Mouse (Mus musculus): ENCODE results near the gene Aoah. TPM values are rescaled to one million over a fixed set of nuclear protein-coding genes. Genes with fewer than 3 reads are reported as not detected.

Aoah gene
- polyA plus RNA-seq (2014; fragmentation: Nextera tagmentation; extraction: Ambion mirVana): 0.54 and 0.60 TPM in 2 replicates

DNA sequence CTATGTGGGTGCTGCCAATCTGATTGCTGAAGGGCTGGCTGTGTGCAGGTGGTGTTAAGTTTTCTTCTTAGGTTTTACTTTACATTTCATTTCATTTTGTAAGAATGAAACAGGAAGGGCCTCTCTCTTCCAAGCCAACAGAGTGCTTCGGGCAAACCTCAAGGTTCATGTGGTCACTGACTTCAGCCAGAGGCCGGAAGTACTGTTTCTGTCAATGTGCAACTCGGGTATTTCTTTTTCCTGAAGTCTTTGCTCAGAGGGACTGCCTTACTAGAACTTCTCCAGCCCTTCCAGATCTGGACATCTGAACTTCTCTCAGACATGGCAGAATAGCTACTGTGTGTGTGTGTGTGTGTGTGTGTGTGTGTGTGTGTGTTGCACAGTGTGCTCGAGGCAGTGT lies at the start of gene Aoah:
Gene Aoah, plus strand, starts transcription at position 213 of the 400 bp plus-strand sequence.
- no peak within 1 kb of the TSS for H3K9ac ChIP-seq (ENCODE audit: low read depth, low read length)
- ATAC-seq (ENCODE audit: low FRiP score) (no peak), DNase-seq (ENCODE audit: low spot score) (no peak)
- H3K4me2 ChIP-seq (replicated peaks; ENCODE audit: low read depth, low read length): no peak within 1 kb of the TSS
- H3K9me3 ChIP-seq (ENCODE audit: control insufficient read depth, low read length): no peaks in the 10 kb centered on the region
- no peak within 1 kb of the TSS for H3K4me3 ChIP-seq (ENCODE audit: low read depth, low read length)
- H3K27me3 ChIP-seq (ENCODE audit: control insufficient read depth, insufficient read depth, low read length): no peaks in the 10 kb centered on the region
- WGBS: 79% methylated on average over 4 of the region's 4 CpGs
- no peaks in the 10 kb centered on the region for H3K36me3 ChIP-seq (ENCODE audit: control insufficient read depth, insufficient read depth, low read length)
- no peak within 1 kb of the TSS for H3K27ac ChIP-seq (ENCODE audit: low read depth, low read length)
- no peaks in the 10 kb centered on the region for H3K4me1 ChIP-seq (replicated peaks; ENCODE audit: control insufficient read depth, insufficient read depth, low read length)

DNA sequence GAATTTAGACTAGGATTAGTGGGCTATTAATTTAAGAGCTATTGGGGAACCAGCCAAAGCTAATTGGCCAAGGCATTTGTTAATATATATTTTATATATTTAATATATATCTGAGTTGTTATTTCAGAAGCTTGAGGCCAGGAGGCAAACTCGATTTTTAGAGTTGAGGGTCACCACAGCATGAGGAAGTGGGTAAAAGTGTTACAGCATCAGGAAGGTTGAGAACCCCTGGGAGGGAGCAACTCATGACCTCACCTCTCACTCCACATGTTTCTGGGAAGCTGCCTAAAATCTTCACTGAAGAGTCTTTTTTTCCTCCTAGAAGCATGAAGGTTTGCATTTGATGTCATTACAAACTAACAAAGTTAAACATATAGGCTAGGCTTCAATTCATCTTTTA lies 39.1 kb upstream of the Aoah start:
- Histone ChIP-seq H3K4me2 (replicated peaks; ENCODE audit: low read depth, low read length) (no peak overlapping the region), H3K4me3 (ENCODE audit: low read depth, low read length) (no peak overlapping the region), H3K27ac (ENCODE audit: low read depth, low read length) (no peak overlapping the region), H3K9ac (ENCODE audit: low read depth, low read length) (no peak overlapping the region), H3K27me3 (ENCODE audit: control insufficient read depth, insufficient read depth, low read length) (no peaks in the 10 kb centered on the region), H3K4me1 (replicated peaks; ENCODE audit: control insufficient read depth, insufficient read depth, low read length) (no peaks in the 10 kb centered on the region), H3K9me3 (ENCODE audit: control insufficient read depth, low read length) (no peaks in the 10 kb centered on the region), H3K36me3 (ENCODE audit: control insufficient read depth, insufficient read depth, low read length) (no peaks in the 10 kb centered on the region)
- ATAC-seq (ENCODE audit: low FRiP score) (no peak), DNase-seq (ENCODE audit: low spot score) (no peak)
- WGBS: 72% methylated on average over 1 of the region's 1 CpGs

DNA sequence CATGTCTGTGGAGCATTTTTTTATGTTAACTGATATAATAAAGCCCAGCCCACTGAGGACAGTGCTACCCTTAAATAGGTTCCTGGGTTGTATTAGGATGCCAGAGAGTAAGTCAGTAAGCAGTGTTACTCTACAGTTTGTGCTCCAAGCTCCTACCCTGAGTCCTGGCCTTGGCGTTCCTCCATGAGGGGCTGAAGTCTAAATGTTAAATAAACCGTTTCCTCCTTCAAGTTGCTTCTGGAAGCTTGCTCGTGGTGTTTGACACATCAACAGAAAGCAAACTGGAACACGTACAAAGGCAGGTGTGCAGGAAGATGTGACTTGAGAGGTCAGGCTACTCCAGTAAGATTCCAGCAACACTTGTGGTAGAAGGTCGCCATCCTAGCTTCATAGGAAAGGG lies 10.3 kb upstream of the Aoah start:
- no peaks in the 10 kb centered on the region for H3K9me3 ChIP-seq (ENCODE audit: control insufficient read depth, low read length)
- ATAC-seq (ENCODE audit: low FRiP score) (no peak), DNase-seq (ENCODE audit: low spot score) (no peak)
- WGBS: 89% methylated on average over 5 of the region's 5 CpGs
- H3K27ac ChIP-seq (ENCODE audit: low read depth, low read length): no peak overlapping the region
- no peaks in the 10 kb centered on the region for H3K36me3 ChIP-seq (ENCODE audit: control insufficient read depth, insufficient read depth, low read length)
- no peak overlapping the region for H3K4me3 ChIP-seq (ENCODE audit: low read depth, low read length)
- H3K4me1 ChIP-seq (replicated peaks; ENCODE audit: control insufficient read depth, insufficient read depth, low read length): no peaks in the 10 kb centered on the region
- H3K4me2 ChIP-seq (replicated peaks; ENCODE audit: low read depth, low read length): no peak overlapping the region
- H3K27me3 ChIP-seq (ENCODE audit: control insufficient read depth, insufficient read depth, low read length): no peaks in the 10 kb centered on the region
- no peak overlapping the region for H3K9ac ChIP-seq (ENCODE audit: low read depth, low read length)

DNA sequence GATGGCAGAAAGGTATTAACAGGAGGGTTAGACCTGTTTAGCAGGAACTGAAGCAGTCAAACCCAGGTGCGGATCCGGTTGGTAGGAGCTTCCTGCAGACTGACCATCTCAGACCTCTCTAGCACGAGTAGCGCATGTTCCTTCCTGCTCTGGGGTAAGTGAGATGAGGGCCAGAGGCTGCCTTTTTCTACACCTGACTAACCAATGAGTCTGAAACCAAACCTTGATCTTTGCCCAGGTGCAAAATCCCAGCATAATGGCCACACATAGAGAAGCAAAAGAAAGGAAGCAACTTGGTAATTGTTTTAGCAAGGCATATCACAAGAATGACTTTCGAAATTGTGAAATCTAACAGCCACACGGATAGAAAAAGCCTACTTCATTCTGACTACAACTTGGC lies 9.9 kb upstream of the Aoah start:
- 92% methylated on average over 6 of the region's 6 CpGs for WGBS
- H3K4me3 ChIP-seq (ENCODE audit: low read depth, low read length): no peak overlapping the region
- H3K4me1 ChIP-seq (replicated peaks; ENCODE audit: control insufficient read depth, insufficient read depth, low read length): no peaks in the 10 kb centered on the region
- no peaks in the 10 kb centered on the region for H3K36me3 ChIP-seq (ENCODE audit: control insufficient read depth, insufficient read depth, low read length)
- ATAC-seq (ENCODE audit: low FRiP score) (no peak), DNase-seq (ENCODE audit: low spot score) (no peak)
- no peaks in the 10 kb centered on the region for H3K27me3 ChIP-seq (ENCODE audit: control insufficient read depth, insufficient read depth, low read length)
- no peak overlapping the region for H3K9ac ChIP-seq (ENCODE audit: low read depth, low read length)
- H3K9me3 ChIP-seq (ENCODE audit: control insufficient read depth, low read length): no peaks in the 10 kb centered on the region
- H3K27ac ChIP-seq (ENCODE audit: low read depth, low read length): no peak overlapping the region
- H3K4me2 ChIP-seq (replicated peaks; ENCODE audit: low read depth, low read length): no peak overlapping the region

DNA sequence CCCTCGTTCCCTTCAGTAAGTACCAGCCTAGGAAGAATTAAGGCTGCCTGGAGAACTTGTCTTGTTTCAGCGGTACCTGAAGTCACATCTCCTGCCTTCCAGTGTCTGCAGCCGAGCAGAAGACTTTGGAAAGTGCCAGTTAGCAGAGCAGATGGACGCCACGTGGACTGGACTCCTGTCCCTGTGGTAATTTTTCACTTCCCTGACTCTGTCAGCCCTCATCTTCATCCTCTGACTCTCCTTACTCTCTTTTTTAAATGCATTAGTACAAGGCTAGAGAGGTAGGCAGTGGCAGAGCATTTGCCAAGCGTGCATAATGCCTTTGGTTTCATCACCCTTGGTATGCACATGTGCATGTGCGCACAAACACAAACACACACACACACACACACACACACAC lies 8.0 kb upstream of the Aoah start:
- H3K36me3 ChIP-seq (ENCODE audit: control insufficient read depth, insufficient read depth, low read length): no peaks in the 10 kb centered on the region
- ATAC-seq (ENCODE audit: low FRiP score) (no peak), DNase-seq (ENCODE audit: low spot score) (no peak)
- no peak overlapping the region for H3K27ac ChIP-seq (ENCODE audit: low read depth, low read length)
- WGBS: 77% methylated on average over 7 of the region's 7 CpGs
- no peaks in the 10 kb centered on the region for H3K4me1 ChIP-seq (replicated peaks; ENCODE audit: control insufficient read depth, insufficient read depth, low read length)
- no peak overlapping the region for H3K9ac ChIP-seq (ENCODE audit: low read depth, low read length)
- no peak overlapping the region for H3K4me3 ChIP-seq (ENCODE audit: low read depth, low read length)
- H3K4me2 ChIP-seq (replicated peaks; ENCODE audit: low read depth, low read length): no peak overlapping the region
- no peaks in the 10 kb centered on the region for H3K9me3 ChIP-seq (ENCODE audit: control insufficient read depth, low read length)
- no peaks in the 10 kb centered on the region for H3K27me3 ChIP-seq (ENCODE audit: control insufficient read depth, insufficient read depth, low read length)

DNA sequence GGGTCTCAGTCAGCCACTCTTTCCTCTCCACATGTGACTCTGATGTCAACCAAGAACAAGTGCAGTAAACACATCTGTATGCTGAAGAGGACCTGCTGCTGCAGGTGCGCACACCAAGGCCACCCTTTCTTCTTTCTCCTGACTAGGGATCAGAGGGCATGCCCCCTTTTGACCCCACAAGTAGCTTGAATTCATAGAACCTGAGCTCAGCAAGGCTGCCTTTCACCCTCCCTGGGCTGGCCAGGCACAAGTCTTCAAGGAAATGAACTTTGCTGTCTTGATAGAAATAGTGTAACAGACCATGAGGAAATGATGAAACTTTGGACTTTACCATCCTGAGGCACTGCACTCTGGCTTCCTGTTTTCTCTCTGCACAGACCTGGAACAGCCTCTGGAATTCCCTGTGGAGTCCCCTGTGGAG lies 7.1 kb upstream of the Aoah start:
- Histone ChIP-seq H3K4me2 (replicated peaks; ENCODE audit: low read depth, low read length) (no peak overlapping the region), H3K27ac (ENCODE audit: low read depth, low read length) (no peak overlapping the region), H3K9ac (ENCODE audit: low read depth, low read length) (no peak overlapping the region), H3K27me3 (ENCODE audit: control insufficient read depth, insufficient read depth, low read length) (no peaks in the 10 kb centered on the region), H3K9me3 (ENCODE audit: control insufficient read depth, low read length) (no peaks in the 10 kb centered on the region), H3K4me3 (ENCODE audit: low read depth, low read length) (no peak overlapping the region), H3K36me3 (ENCODE audit: control insufficient read depth, insufficient read depth, low read length) (no peaks in the 10 kb centered on the region), H3K4me1 (replicated peaks; ENCODE audit: control insufficient read depth, insufficient read depth, low read length) (no peaks in the 10 kb centered on the region)
- 77% methylated on average over 1 of the region's 1 CpGs for WGBS
- DNase-seq (ENCODE audit: low spot score) (no peak), ATAC-seq (ENCODE audit: low FRiP score) (no peak)

DNA sequence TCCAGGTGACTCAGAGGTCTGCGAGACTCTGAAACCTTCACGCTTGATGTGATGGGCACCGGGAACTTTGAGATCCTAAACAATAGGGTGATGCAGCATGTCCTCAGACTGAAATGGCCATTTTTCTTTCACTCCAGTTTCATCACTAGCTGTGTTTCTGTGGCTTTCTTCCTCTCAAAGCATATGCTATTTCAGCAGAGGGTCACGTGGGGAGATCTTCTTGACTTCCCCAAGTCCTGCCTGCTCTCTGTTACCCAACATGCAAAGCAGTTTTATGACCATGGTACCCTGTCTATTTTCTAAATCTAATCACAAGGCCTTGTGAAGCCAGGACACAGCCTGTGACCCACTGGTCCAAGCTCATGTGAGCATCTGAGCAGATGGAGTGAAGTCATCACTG lies 6.0 kb upstream of the Aoah start:
- ATAC-seq (ENCODE audit: low FRiP score): no peak
- no peaks in the 10 kb centered on the region for H3K36me3 ChIP-seq (ENCODE audit: control insufficient read depth, insufficient read depth, low read length)
- H3K9ac ChIP-seq (ENCODE audit: low read depth, low read length): no peak overlapping the region
- no peak for DNase-seq (ENCODE audit: low spot score)
- no peak overlapping the region for H3K4me2 ChIP-seq (replicated peaks; ENCODE audit: low read depth, low read length)
- no peaks in the 10 kb centered on the region for H3K27me3 ChIP-seq (ENCODE audit: control insufficient read depth, insufficient read depth, low read length)
- no peaks in the 10 kb centered on the region for H3K9me3 ChIP-seq (ENCODE audit: control insufficient read depth, low read length)
- 91% methylated on average over 4 of the region's 4 CpGs for WGBS
- no peak overlapping the region for H3K4me3 ChIP-seq (ENCODE audit: low read depth, low read length)
- no peak overlapping the region for H3K27ac ChIP-seq (ENCODE audit: low read depth, low read length)
- H3K4me1 ChIP-seq (replicated peaks; ENCODE audit: control insufficient read depth, insufficient read depth, low read length): no peaks in the 10 kb centered on the region

DNA sequence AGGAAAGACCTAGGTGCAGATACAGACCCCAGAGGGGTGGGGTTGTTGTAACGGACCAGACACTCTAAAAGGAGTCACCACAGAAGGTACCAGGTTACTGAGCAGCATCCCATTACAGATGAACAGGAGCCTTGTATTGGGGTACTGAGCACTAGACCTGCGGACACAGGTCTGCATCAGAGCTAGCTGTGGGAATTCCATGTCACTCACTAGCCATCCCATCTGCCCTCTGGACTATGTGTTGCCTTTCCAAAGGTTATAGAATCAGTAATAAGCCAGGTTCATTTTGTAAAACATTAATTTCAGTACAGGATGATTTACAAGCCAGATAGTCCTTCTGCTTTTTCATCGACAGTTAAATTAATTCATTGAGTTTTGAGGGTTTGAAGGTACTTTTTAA lies 2.7 kb downstream of the Aoah start:
- no peaks in the 10 kb centered on the region for H3K4me1 ChIP-seq (replicated peaks; ENCODE audit: control insufficient read depth, insufficient read depth, low read length)
- WGBS: 89% methylated on average over 3 of the region's 3 CpGs
- no peaks in the 10 kb centered on the region for H3K36me3 ChIP-seq (ENCODE audit: control insufficient read depth, insufficient read depth, low read length)
- H3K4me2 ChIP-seq (replicated peaks; ENCODE audit: low read depth, low read length): no peak overlapping the region
- no peak overlapping the region for H3K9ac ChIP-seq (ENCODE audit: low read depth, low read length)
- DNase-seq (ENCODE audit: low spot score): no peak
- no peak overlapping the region for H3K27ac ChIP-seq (ENCODE audit: low read depth, low read length)
- H3K9me3 ChIP-seq (ENCODE audit: control insufficient read depth, low read length): no peaks in the 10 kb centered on the region
- ATAC-seq (ENCODE audit: low FRiP score): no peak
- H3K4me3 ChIP-seq (ENCODE audit: low read depth, low read length): no peak overlapping the region
- H3K27me3 ChIP-seq (ENCODE audit: control insufficient read depth, insufficient read depth, low read length): no peaks in the 10 kb centered on the region

DNA sequence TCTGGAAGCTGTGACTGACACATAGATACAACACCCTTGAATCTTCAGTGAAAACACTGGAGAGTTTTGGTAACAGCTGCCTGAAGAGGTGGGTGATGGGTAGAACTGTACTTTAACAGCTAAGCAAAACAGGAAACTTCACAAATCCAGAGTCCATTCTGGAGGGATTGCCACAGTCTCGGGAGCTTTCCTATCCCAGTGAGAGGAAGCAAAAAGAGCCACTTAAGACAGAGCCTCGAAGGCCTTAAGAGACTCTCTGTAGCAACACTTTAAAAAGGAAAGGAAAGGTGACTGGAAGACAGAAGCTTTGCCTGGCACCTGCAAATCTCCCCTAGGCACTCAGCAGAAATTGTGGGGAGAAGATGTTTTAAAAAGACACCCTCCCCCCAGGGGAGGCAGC lies 4.6 kb downstream of the Aoah start:
- Histone ChIP-seq H3K27ac (ENCODE audit: low read depth, low read length) (no peak overlapping the region), H3K9me3 (ENCODE audit: control insufficient read depth, low read length) (no peaks in the 10 kb centered on the region), H3K4me1 (replicated peaks; ENCODE audit: control insufficient read depth, insufficient read depth, low read length) (no peaks in the 10 kb centered on the region), H3K9ac (ENCODE audit: low read depth, low read length) (no peak overlapping the region), H3K4me2 (replicated peaks; ENCODE audit: low read depth, low read length) (no peak overlapping the region), H3K4me3 (ENCODE audit: low read depth, low read length) (no peak overlapping the region), H3K36me3 (ENCODE audit: control insufficient read depth, insufficient read depth, low read length) (no peaks in the 10 kb centered on the region), H3K27me3 (ENCODE audit: control insufficient read depth, insufficient read depth, low read length) (no peaks in the 10 kb centered on the region)
- DNase-seq (ENCODE audit: low spot score) (no peak), ATAC-seq (ENCODE audit: low FRiP score) (no peak)
- 58% methylated on average over 2 of the region's 2 CpGs for WGBS
